Mouse (Mus musculus): ENCODE measurements around the gene Gas7. TPM values are rescaled to one million over a fixed set of nuclear protein-coding genes. Genes with fewer than 3 reads are reported as not detected.

The Gas7 gene
- total and polyA plus RNA-seq, 2 experiments from 2014 or later, result 4.8 to 23.2 TPM

DNA sequence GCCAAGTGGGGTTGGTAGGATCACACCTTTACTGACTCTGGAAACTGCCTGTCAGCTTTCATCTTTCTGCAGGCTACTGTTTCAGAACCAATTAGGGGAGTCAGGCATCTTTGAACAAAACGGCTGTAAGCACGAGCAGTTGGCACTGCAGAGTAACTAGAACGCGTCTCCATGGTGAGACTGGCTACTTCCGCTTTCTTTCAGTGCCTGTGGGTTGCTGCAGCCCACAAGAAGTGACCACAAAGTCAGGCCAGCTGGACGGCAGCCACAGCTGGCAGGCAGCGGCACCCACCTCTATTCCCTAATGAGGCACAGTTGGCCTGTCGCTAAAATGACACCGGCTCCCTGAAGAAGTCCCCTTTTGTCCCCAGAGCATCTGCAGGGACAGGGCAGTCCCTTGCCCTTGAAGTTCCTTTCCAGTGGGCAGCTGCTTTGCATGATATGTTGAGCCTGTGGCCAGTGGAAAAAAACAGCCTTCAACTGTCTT, 133.6 kb downstream of the Gas7 start:
- TF ChIP-seq EP300 (IDR thresholded peaks at IDR 0.05; ENCODE audit: low read depth) (no peak), CTCF (IDR thresholded peaks at IDR 0.05; ENCODE audit: low read depth) (no peak)
- no peak overlapping the region for H3K4me3 ChIP-seq (ENCODE audit: low read depth, low read length)
- no peaks in the 10 kb centered on the region for H3K4me1 ChIP-seq (ENCODE audit: control insufficient read depth, insufficient read depth)
- no peak overlapping the region for H3K27ac ChIP-seq (ENCODE audit: low read depth)
- DNase-seq (ENCODE audit: low spot score) (peak; percentile 25), ATAC-seq (ENCODE audit: insufficient read depth, low read depth) (no peak)
- 0 out of 2 replicates have a peak overlapping the region, but pooled peaks have one; percentile 25 for H3K9ac ChIP-seq (replicated peaks; ENCODE audit: low read depth, low read length)
- H3K9me3 ChIP-seq (replicated peaks; ENCODE audit: control insufficient read depth, low read length), result no peaks in the 10 kb centered on the region
- no peaks in the 10 kb centered on the region for H3K27me3 ChIP-seq (ENCODE audit: control insufficient read depth, insufficient read depth, low read length)
- no peaks in the 10 kb centered on the region for H3K36me3 ChIP-seq (replicated peaks; ENCODE audit: control insufficient read depth, insufficient read depth, low read length)
- H3K4me2 ChIP-seq (ENCODE audit: low read depth, low read length), result 0 out of 2 replicates have a peak overlapping the region, but pooled peaks have one; percentile 27
- 45% methylated on average over 9 of the region's 9 CpGs for WGBS

- Histone ChIP-seq H3K4me2 (ENCODE audit: low read depth, low read length) (no peak overlapping the region), H3K27ac (ENCODE audit: low read depth) (no peak overlapping the region), H3K4me3 (ENCODE audit: low read depth, low read length) (no peak overlapping the region), H3K4me1 (ENCODE audit: control insufficient read depth, insufficient read depth) (0 out of 2 replicates have a peak, but pooled peaks cover 3% of the 10 kb centered on the region), H3K36me3 (replicated peaks; ENCODE audit: control insufficient read depth, insufficient read depth, low read length) (no peaks in the 10 kb centered on the region), H3K9ac (replicated peaks; ENCODE audit: low read depth, low read length) (no peak overlapping the region), H3K27me3 (ENCODE audit: control insufficient read depth, insufficient read depth, low read length) (no peaks in the 10 kb centered on the region), H3K9me3 (replicated peaks; ENCODE audit: control insufficient read depth, low read length) (no peaks in the 10 kb centered on the region)
- no peak for ATAC-seq (ENCODE audit: insufficient read depth, low read depth)
- TF ChIP-seq EP300 (IDR thresholded peaks at IDR 0.05; ENCODE audit: low read depth) (no peak), CTCF (IDR thresholded peaks at IDR 0.05; ENCODE audit: low read depth) (no peak)
- no peak for DNase-seq (ENCODE audit: low spot score)
- WGBS, result 70% methylated on average over 6 of the region's 6 CpGs
These were observed 141.0 kb downstream of the Gas7 start for GRCm38 (mm10) chr11:67596233-67596632.

DNA sequence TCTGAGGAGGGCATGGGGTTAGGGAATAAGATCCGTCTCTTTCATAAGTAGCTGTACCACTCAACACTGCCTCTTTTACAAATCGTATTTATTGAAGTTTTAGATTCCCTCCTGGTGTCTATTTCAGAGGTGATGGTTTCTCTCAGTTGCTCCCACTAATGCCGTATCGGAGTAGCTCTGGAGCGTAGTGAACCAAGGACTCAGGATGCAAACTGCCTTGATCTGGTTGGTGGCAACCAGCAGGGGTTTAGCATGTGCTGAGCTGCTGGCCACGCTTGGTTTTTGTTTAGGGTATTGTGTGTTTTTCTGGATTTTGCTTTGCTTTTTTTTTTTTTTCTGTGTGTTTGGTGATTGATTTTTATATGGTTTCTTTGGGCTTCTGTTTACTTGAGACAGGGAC, 141.6 kb downstream of the Gas7 start:
- WGBS, result 89% methylated on average over 6 of the region's 6 CpGs
- H3K36me3 ChIP-seq (replicated peaks; ENCODE audit: control insufficient read depth, insufficient read depth, low read length), result no peaks in the 10 kb centered on the region
- H3K4me1 ChIP-seq (ENCODE audit: control insufficient read depth, insufficient read depth), result 0 out of 2 replicates have a peak, but pooled peaks cover 3% of the 10 kb centered on the region
- H3K27me3 ChIP-seq (ENCODE audit: control insufficient read depth, insufficient read depth, low read length), result no peaks in the 10 kb centered on the region
- no peak overlapping the region for H3K4me3 ChIP-seq (ENCODE audit: low read depth, low read length)
- H3K9ac ChIP-seq (replicated peaks; ENCODE audit: low read depth, low read length), result no peak overlapping the region
- H3K4me2 ChIP-seq (ENCODE audit: low read depth, low read length), result no peak overlapping the region
- H3K9me3 ChIP-seq (replicated peaks; ENCODE audit: control insufficient read depth, low read length), result no peaks in the 10 kb centered on the region
- DNase-seq (ENCODE audit: low spot score) (no peak), ATAC-seq (ENCODE audit: insufficient read depth, low read depth) (no peak)
- TF ChIP-seq CTCF (IDR thresholded peaks at IDR 0.05; ENCODE audit: low read depth) (no peak), EP300 (IDR thresholded peaks at IDR 0.05; ENCODE audit: low read depth) (no peak)
- H3K27ac ChIP-seq (ENCODE audit: low read depth), result no peak overlapping the region

GRCm38 (mm10) chr11:67597388-67597787, 142.2 kb downstream of the Gas7 start:
- 58% methylated on average over 7 of the region's 7 CpGs for WGBS
- Histone ChIP-seq H3K27me3 (ENCODE audit: control insufficient read depth, insufficient read depth, low read length) (no peaks in the 10 kb centered on the region), H3K36me3 (replicated peaks; ENCODE audit: control insufficient read depth, insufficient read depth, low read length) (no peaks in the 10 kb centered on the region), H3K4me1 (ENCODE audit: control insufficient read depth, insufficient read depth) (0 out of 2 replicates have a peak, but pooled peaks cover 3% of the 10 kb centered on the region), H3K9ac (replicated peaks; ENCODE audit: low read depth, low read length) (no peak overlapping the region), H3K27ac (ENCODE audit: low read depth) (no peak overlapping the region), H3K4me2 (ENCODE audit: low read depth, low read length) (no peak overlapping the region), H3K9me3 (replicated peaks; ENCODE audit: control insufficient read depth, low read length) (no peaks in the 10 kb centered on the region), H3K4me3 (ENCODE audit: low read depth, low read length) (no peak overlapping the region)
- ATAC-seq (ENCODE audit: insufficient read depth, low read depth) (no peak), DNase-seq (ENCODE audit: low spot score) (no peak)
- TF ChIP-seq EP300 (IDR thresholded peaks at IDR 0.05; ENCODE audit: low read depth), result no peak
- no peak for TF ChIP-seq CTCF (IDR thresholded peaks at IDR 0.05; ENCODE audit: low read depth)

DNA sequence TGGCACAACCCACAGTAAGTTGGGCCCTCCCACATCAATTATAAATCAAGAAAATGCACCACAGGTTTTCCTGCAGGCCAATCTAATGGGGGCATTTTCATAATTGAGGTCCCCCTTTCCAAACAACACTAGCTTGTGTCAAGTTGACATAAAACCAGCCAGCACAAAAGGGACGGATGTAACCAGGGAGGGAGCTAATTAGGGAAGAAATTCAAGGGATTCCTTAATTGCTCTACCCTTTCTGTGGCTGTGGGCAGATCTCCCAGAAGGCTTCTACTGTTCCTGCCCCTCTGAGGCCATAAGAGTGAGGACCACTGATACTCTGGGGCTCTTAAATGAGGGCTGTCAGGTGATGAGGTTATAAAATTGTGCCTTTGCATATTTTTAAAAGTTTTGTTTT, 143.9 kb downstream of the Gas7 start:
- WGBS, result 68% methylated on average over 1 of the region's 1 CpGs
- TF ChIP-seq EP300 (IDR thresholded peaks at IDR 0.05; ENCODE audit: low read depth) (no peak), CTCF (IDR thresholded peaks at IDR 0.05; ENCODE audit: low read depth) (no peak)
- Histone ChIP-seq H3K36me3 (replicated peaks; ENCODE audit: control insufficient read depth, insufficient read depth, low read length) (no peaks in the 10 kb centered on the region), H3K9me3 (replicated peaks; ENCODE audit: control insufficient read depth, low read length) (no peaks in the 10 kb centered on the region), H3K4me3 (ENCODE audit: low read depth, low read length) (no peak overlapping the region), H3K4me1 (ENCODE audit: control insufficient read depth, insufficient read depth) (peaks cover 9% of the 10 kb centered on the region; the same call in 1 of the 2 replicates), H3K27me3 (ENCODE audit: control insufficient read depth, insufficient read depth, low read length) (no peaks in the 10 kb centered on the region), H3K4me2 (ENCODE audit: low read depth, low read length) (no peak overlapping the region), H3K27ac (ENCODE audit: low read depth) (no peak overlapping the region), H3K9ac (replicated peaks; ENCODE audit: low read depth, low read length) (no peak overlapping the region)
- ATAC-seq (ENCODE audit: insufficient read depth, low read depth) (no peak), DNase-seq (ENCODE audit: low spot score) (no peak)
